Mouse (Mus musculus) right cerebral cortex, postnatal 14 days (tissue): ENCODE results near the gene Hhat.

Experiments used
- DNase-seq: peaks from one replicate; pipeline ENCODE4 v3.0.0; 2022

Hhat gene

DNA sequence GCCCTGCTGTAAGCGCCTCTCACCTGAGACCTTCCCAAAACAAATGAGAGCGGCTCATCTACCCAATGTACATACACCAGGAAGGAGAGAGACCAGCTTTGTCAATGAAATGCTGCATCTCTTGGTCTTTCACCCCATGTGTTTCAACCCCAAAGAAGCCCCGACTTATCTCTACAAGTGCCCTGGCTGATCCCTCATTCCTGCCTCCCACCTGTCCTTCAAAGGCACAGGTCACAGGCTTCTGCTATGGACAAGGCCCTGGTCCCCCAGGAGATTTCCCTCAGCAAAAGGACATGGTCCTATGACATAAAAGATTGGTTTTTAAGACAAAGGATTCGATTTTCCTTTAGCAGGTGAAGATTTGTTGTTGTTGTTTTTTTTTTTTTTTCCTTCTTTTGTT is 227.3 kb downstream of the Hhat start:
- DNase-seq: no peak

DNA sequence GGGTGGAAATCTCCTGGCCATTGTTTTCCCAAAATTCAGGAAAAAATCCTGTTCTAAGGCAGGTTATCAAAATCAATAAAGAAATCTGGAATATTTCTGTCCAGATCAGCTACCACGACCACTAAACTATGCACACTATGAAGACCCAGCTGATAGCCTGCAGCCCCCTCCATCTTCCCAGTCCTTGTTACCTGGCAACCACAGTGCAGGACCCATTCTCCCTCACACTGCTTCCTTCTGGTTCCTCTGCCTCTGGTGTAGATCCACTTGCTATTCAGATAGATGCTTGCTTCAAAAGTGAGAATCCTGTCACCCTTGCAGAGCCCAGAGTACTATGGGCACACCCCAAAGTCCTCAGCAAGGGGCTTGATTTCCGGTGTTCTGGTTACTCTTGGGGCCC is 228.9 kb downstream of the Hhat start:
- DNase-seq: no peak

DNA sequence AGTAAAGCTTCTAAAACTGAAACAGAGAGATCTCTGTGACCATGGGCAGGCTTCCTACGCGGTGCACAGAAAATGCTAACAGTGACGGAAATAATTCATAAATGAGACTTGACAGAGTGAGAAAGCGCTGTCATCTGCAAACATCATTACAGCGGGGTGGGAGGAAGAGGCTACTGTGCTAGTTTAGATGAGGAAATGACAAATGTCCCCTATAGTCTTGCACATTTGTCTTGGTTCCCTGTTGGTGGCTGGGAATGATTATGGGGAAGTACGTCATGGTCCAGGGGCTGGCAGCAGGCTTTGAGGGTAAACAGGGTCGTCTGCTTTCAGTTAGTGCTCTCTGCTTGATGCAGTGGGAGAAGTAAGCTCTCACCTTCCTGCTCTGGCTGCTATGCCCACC is 233.9 kb downstream of the Hhat start:
- no peak for DNase-seq

DNA sequence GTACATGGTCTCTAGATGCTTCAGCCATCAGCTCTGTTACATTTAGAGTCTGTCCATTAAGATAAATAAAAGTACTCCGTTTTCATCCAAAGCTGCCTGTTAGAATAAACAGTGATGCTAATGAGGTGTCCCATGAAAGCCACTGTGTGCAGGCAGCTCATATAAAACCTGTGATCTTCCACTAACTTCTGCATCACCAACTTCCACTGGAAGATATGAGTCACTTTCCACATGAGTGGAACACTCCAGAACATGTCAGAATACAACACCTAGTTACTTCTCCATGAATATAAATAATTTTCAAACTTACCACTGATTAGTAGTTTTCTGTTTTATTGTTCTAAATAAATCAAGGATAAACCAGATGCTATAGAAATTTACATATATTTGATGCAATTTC is 234.6 kb downstream of the Hhat start:
- DNase-seq: no peak

DNA sequence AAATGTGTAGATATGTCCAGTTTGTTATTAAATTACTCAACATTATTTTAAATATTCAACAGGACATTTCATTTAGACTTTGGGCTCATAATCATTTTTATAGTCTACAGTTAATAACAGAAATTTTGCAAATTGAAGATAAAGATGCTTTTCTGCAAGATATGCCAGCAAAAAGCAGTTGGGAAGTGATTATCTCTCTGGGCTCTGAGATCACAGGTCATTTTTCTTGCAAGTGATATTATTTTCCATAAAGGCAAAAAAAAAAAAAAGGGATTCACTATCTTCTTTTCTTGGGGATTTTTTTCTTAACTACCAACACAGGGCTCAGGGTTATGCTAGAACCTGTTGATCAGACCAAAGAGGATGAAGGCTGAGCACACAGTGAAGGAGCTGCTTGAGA is 238.0 kb downstream of the Hhat start:
- DNase-seq: no peak

DNA sequence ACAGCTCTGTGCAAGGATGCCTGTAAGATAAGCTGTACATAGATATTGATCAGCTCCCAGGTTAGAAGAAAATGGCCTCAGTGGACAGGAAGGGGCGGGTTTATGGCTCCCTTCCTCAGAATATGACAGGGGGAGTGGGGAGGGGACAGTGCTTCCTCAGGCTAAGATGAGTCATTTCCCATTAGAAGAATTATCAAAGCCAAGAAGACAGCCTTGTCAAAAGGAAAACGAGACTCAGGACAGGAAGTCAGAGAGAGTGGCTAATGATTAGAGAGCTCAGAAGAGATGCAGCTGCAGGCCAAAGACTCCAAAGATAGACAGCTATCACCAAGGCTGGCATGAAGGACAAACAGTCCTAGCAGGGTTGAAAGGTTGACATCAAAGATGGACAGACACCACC is 238.8 kb downstream of the Hhat start:
- DNase-seq: no peak

DNA sequence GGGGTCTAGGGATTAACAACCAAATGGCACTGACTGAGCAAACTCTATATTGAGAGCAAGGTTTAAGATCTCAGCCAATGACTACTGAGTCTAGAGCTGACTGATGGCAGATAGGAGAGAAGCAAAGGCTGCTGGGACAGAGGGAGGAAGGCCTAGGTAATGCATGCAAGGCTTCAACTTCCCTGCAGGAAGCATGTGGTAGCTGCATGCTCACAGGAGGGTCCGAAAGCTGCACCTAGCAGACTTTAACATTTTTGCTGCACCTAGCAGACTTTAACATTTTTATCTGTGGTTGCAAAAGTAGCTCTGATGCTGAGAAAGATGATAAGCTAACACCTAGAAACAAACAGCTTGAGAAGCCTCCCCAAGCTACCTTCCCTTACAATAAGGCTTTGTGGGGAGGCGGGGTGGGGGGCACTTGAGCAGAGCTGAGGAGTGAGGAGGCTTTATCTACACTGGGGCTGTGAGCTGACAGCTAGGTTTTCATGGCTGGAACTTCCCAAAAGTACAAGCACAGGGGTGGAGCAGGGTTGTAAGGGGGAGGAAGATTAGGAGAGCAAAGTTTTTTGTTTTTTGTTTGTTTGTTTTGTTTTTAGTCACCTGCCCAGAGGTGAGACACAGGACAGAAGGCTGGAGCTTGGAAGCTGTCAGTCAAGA is 239.4 kb downstream of the Hhat start:
- no peak for DNase-seq

DNA sequence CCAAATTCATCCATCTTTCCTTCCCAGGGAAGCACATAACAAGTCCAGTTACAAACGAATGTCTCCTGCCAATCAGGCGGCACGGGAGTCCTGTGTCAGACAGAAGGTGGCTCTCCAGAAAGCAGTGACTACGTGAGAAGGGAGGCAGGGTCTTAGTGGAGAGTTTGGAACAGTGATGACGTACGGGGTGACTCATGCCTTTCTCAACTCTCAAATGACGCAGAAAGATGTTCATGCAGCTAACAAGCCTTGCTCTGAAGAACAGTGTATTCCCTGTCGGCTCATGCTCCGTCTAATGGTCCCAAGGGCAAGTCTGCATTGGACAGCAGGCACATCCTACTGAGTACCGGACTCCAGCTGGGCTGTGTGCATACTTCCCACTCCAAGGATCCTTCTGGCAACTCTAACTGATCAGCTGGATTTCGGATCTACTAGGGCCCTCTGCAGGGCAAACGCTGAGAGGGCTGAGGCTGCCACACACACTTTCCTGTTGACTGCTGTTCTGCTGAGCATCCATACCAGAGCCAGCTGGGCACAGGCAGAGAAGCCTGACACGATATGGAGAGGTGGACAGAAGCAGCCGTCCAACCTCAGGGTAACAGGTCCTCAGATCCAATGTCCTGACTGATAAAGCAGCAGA is 245.2 kb downstream of the Hhat start:
- DNase-seq: no peak

DNA sequence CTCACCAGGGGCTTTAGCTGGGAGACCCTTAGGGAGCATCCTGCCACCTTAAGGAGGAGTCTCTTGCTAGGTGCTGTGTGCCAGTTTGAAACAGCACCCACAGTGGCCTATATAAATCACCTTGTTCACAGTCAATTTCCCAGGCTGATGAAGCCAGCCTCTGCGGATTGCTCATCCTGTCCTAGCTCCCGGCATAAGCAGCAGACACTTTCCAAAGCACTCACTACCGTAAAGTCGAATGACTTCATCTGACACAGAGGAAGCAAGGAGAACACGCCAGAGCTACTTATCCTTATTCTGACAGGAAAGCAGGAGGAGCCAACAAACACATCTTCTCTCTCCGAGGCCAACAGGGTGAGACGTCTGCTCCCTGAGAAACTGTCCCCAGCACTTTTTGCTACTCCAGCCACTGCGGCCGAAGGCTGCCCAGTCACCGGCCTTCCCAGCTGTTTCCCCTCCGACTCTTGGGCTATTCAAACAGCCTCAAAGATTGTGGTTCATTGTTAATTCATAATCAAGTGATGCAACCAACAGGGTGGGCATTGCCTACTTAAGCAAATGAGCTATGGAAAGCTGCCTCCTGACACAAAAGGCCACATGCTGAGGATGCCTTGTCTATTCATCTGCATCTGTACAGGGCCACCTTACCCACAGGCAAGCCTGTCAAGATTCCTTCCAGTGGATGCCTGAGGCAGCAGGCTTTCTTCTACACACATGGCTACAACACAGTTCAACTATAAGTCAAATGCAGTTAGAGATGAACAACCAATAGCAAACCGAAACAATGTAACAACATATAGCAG is 248.4 kb downstream of the Hhat start:
- no peak for DNase-seq

DNA sequence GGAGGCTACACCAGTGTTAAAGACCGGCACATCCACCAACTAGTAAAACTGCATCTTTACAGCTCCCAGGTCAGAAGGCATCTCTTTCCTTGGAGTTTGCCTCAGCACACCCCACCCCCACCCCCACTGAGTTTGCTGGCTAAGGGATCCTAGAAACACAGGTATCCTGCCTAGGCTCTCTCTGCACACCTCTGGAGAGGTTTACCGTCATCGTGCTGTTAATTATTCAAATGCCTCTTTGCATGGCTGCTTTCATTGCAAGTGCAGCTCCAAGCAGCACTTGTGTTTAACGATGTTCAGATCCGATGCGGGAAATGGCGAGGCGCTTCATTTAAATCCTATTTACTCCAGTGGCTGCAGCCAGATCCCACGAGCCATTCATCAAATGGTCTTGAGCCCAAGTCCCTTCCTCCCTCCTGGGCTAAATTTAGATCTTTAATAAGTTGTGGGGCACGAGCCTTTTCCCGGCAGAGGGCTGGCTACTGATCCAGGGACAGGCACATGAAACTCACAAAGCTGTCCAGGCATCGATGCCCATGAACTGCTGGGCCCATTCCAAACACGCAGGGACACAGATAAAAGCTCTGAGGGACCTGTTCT is 250.1 kb downstream of the Hhat start:
- no peak for DNase-seq

DNA sequence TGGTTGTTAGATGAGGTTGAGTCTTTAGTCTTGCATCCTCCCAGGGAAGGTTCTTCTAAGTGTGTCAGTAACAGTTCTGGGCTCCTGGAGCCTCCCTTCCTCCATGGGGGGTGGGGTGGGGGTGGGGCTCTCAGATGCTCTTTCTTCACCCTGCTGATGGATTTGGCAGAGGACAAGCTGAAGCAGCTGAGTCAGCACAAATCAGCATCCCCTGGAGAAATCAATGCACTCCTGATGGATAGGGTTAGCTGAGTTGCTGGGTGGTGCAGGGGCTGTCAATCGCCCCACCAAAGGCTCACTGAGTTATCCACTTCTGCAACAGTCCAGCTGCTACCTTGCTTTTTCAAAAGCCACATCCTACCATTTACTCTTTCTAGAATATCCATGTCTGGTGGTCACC is 251.3 kb downstream of the Hhat start:
- DNase-seq: no peak

DNA sequence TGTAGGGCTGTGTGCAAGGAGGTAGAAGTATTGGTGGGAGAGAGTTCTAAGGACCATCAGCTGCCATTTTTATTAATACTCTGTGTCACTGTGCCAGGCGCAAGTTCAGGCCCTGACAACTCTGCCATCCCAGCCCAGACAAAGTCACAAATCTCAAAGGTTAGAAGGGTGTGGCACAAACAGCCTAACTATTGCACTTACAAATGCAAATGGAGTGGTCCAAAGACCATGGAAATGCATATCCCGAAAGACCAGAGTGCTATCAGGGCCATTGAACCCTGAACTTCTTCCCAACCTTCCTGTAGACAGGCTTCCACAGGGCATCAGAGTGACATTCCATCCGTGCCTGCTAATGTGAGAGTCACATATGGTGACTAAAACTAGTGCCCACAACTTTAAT is 255.7 kb downstream of the Hhat start:
- no peak for DNase-seq

DNA sequence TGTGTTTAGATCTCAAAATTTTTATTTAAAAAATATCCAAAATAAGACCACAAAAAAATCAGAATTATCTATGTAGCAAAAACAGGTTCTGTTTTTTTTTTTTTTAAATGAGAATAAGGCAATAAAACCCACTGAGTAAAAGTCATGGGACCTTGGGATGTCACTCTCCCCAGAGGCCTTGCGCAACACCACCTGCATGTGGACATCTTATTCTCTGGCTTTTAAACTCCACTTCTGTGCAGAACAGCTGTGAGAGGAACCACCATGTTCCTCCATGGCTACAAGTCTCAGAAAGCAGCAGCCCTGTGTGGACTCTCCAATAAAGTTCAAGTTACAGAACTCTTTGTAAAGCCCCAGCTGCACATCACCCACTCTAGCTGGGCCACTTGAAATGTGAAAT is 258.2 kb downstream of the Hhat start:
- DNase-seq: no peak

DNA sequence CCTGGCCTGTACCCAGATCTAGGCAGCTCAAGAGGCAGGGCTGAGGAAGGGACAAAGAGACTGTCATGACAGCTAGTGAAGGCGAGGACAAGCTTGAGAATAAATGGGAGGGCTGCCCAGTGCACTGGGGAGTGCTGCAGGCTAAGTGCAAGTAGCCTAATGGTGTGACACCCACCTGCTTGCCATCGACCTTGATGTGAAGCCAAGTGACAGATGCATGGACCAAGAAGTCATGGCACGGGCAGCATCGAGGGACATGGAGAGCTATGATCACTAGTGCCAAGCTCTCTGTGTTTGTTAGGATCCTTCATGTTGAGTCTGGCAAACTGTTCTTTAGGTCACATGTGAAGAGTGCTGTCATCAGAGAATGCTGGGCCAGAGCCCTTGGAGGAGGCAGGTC is 267.4 kb downstream of the Hhat start:
- DNase-seq: no peak

DNA sequence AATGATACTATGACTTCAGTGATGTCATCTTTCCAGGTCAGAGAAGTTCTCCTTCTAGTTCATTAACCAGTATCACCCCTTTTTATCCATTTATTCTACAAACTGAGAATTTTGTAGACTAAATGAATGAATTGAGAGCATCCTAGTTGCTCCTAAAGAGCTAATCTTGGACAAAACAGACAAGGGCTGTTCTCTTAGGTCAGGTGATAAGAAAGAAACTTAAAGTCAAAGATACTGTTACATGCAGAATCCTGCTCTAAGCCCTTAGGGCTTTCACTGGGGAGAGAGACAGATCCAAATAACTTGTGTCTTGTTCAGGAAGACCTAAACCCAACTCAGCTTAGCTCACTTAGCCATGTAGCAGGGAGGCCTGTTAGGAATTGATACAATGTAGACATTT is 268.2 kb downstream of the Hhat start:
- DNase-seq: no peak

DNA sequence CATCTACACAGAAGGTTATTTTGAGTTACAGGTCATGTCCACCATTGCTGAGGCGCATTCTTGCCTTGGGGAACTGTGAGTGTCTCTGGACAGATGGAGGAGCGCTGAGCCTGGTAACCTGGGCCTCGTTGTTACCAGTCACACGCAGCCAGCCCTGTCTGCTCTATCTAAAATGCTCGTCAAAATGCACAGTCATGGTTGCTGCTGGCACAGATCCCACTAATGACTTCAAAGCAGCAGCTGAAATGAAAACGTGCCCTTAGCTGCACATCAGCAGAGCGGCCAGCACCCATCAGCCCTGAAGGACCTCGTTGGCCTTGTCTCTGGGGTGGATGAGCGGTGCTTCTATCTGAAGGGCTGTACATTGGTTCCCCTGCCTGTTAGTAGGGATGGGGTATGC is 269.0 kb downstream of the Hhat start:
- DNase-seq: peak; percentile 35

DNA sequence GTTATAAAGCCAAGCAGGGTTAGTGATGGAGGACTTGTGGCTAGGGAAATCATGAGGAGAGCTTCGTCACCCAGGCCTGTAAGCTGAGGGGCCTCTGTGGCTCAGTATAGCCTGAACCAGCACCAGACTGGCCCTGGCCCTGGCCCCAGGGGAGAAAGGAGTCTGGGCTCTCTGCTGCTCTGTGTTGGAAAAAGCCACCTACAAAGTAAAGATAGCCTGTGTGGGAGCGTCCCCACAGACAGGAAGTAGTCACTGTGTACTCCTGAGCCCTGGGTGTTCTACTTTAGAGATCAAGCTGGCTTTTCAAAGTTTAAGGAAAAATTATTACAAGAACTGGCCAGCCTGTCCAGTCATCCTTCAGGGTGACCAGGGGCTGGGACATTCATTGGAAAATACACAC is 273.5 kb downstream of the Hhat start:
- DNase-seq: no peak

DNA sequence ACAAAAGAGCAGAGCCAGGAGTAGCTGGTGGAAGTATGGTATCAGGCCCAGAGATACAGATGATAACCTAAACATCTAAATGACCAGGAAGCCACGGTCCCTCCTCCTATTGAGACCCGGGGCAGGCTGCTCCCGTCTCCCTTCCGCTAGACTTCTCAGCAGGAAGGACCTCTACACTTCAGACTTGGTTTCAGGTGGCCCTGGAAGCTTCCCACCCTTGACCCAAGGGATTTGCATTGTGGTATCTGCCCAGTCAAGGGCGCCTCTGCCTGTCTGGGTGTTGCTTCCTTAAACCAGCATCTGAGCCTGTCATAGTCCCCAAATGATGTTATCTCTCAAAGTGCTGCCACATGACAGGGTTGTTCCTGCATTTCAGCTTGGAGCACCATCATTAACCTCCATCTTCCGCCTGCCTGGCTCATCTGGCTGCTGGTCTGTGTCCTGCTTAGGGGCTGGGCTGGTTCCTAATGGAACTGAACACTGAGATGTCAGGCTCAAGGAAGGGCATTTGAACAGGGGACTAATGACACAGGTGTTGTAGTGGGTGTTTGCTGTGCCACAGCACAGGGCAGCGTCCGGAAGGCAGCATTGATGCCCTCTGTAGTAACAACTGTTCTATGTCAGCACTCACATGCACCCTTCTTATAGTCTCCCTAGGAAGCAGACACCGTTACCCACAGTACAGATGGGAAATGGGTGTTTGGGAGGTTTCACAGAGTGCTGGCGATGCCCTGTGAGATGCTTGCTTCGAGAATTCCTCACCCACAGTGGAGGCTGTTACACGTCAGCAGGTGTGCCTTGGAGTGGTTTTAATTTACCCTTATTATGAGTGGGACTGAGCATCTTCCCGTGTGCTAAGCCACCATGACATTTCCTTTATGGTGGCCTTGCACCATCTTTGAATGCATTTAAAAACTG is 280.9 kb downstream of the Hhat start:
- DNase-seq: no peak

DNA sequence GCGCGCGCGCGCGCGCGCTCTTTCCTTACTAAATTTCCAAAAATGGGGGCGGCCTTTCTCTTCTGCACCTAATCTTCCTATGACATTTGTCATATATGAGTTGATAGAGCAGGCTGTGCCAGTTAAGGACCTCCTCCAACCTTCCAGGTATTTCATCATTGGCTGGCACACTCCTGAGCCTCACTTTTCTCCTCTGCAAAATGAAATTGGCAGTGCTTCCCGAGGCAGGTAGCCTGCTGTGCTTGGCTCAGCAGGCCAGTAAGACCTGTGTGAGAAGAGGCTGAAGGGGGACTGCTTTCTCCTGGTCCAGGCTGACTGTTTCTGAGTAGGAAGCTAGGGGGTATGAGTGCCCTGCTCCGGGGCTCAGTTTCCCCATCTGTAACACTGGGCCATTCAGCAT is 283.5 kb downstream of the Hhat start:
- no peak for DNase-seq

DNA sequence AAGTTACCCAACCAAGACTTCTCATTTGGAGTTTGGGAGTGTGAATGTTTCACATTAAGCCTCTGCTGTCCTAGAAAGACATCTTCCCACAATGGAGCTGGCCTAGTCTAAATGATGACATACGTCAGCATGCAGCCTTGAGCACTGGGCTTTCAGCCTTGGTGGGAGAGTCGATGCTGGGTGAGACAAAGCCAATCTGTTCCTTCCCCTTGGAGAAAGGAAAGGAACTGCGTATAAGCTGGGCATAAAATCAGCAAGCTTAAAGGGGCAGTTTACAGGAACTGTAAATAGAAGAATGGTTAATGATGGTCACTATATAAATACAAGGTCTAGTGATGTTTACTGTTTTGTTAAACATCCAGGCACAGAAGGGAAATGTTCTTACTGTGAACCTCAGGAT is 286.0 kb downstream of the Hhat start:
- no peak for DNase-seq

DNA sequence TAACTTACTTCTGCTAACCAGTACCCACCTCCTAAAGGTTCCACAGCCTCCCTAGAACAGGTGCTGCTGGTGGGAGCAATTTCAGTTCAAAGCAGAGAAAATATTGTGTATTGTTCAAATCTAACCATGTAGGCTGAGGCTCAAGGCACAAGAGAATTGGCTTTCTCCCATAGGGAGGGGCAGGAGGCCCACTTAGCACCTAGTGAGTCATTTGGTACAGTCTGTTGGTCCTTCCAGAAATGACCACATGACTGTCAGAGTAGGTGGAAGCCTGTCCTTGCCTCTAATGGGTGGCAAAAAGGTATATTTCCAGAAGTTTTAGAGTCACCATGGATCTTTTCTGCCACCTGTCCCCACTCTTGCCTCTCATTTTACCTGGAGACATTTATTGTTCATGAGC is 289.6 kb downstream of the Hhat start:
- DNase-seq: no peak

DNA sequence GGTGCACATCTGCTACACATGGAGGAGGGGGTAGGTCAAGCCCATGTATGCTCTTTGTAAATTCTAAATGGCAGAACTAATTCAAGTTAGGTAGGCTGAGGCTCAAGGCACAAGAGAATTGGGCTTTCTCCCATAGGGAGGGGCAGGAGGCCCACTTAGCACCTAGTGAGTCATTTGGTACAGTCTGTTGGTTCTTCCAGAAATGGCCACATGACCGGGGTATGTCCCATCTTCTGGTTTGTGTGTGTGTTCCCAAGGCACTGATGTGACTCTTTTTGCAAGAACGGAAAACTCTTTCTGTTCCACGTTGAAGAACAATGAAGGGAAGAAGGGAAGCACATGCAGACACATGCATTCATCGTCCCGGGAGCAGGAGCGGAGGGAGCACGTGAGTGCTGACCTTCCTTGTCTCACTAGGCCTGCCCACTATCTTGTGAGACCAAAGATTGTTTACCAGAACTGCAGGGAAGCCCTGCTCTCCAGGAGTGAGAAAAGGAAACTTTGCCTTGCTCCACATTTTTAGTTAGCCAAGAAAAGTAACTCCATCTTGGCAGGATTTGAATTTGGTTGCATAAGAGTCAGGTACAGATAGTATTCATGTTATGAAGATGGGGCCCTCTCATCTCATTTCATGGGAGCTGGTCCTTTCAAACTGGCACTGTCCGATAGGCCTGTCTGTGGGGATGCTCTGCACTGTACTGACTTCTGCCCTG is 290.8 kb downstream of the Hhat start:
- DNase-seq: no peak
